Mouse (Mus musculus): ENCODE measurements around the gene Rps3.

Gene Rps3

DNA sequence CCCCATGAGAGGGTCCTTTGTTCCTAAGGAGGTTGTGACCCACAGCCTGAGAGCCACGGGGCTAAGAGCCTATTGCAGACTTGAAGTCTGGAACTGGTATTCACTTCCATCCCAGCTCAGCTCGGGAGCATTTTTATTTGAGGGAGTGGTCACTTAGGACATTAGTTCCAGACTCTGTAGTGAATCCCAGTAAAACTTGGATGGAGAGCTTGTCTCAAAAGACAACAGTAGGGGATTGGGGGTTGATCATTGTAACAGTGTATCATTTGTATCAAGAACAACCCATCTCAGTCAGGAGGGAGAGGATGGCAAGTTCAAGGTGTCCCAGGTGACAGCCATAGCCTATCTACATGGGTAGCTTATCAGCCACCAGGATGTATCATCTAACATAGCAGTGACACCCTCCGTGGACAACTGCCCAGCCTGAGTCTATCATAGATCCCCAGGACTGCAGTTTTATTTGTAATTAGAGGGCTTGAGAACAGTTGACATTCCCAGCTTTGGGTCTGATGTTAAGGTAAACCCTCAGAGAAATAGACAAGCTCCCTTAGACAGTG, 6.9 kb downstream of the Rps3 start:
- DNase-seq (ENCODE audit: low spot score in 2 of 2): no peak

DNA sequence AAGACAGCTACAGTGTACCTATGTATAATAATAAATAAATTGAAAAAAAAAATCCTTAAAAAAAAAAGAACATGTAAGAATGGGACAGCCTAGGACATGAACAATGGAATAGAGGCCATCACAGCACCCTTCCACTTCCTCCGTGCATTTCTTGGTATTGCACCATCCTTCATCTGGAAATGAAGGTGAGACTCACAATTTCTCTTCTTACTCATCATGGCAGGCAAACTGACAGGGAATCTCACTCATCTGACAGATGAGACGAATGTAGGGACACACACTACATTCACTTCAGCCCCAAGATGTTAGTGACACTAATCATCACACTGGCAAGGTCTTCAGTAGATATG, 8.0 kb downstream of the Rps3 start:
- DNase-seq (ENCODE audit: low spot score in 2 of 2): no peak

DNA sequence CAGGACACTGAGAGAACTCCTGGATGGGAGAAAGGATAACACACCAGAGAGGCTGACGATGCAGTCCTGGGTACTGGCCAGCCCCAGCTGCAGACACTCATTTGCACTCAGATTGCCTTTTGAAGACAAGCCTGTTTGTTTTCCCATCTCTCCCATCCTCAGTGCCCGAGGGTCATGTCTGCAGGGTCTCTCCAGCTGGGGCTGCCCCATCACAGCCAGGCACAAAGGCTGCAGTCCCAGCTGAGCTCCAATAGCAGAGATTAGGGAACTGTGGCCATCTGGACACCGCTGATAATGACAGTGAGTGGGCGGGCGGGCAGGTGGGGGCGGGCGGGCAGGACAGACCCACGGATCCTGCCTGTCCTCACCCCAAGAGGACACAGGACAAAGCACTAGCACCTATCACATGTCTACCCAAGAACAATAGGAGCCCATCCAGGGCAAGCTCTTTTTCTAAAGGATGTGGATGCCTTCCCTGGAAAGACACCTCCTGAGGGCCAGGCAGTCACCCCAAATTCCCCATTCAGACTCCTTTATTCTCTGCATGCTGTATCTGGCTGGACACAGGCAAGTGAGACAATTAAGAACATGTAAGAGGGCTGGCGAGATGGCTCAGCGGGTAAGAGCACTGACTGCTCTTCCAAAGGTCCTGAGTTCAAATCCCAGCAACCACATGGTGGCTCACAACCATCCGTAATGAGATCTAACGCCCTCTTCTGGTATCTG, 8.5 kb downstream of the Rps3 start:
- peak in 1 of 2 experiments; percentile 21 for DNase-seq (ENCODE audit: low spot score in 2 of 2)

- no peak for DNase-seq (ENCODE audit: low spot score in 2 of 2)
Measured at GRCm38 (mm10) chr7:99473638-99474407, 9.7 kb downstream of the Rps3 start.

GRCm38 (mm10) chr7:99471578-99471977, 12.0 kb downstream of the Rps3 start:
- no peak for DNase-seq (ENCODE audit: low spot score in 2 of 2)

GRCm38 (mm10) chr7:99469680-99470405, 13.7 kb downstream of the Rps3 start:
- peak in 1 of 2 experiments; percentile 14 for DNase-seq (ENCODE audit: low spot score in 2 of 2)

GRCm38 (mm10) chr7:99468283-99469132, 15.0 kb downstream of the Rps3 start:
- DNase-seq (ENCODE audit: low spot score in 2 of 2): peak; percentile 68 to 71

DNA sequence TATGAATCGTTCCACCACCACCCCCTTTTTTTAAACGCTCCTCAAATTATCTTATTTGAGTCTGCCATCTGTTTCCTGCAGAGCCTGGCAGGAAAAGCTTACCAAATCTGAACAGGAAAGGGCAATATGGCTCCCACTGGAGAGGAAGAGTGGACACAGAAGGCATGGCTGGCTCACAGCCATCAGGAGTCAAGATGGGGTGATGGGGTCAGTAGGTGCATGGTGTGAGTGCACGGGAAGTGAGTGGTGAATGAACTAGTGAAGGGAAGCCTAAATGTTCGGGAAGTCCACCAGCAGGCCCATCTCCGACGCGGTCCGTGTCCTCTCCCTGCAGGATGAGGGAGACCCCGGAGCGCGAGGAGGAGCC, 15.6 kb downstream of the Rps3 start:
- peak in 1 of 2 experiments; percentile 31 for DNase-seq (ENCODE audit: low spot score in 2 of 2)

DNA sequence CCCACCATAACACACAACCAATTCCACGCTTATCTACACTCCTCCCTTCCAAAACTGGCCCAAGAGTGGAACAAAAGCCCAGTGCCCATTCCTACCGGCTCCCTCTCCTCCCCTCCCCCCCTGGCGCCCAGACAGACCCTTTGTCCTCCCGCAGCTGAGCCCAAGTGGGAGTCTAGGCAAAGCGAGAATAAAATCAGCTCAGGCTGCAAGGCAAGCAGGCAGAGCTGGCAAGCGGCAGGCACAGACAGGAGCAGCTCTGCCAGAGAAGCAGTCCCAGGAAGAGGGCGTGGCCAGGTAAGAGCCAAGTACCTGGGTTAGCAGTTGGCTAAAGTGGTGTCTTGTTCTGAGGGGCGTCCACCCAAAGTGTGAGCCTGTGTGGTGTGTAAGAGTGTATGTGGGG, 17.7 kb downstream of the Rps3 start, which contains the start of gene Klhl35:
Gene Klhl35, plus strand, starts transcription at position 194 of the 400 bp plus-strand sequence.
- no peak for DNase-seq (ENCODE audit: low spot score in 2 of 2)

GRCm38 (mm10) chr7:99463120-99463519, 20.4 kb downstream of the Rps3 start:
- no peak for DNase-seq (ENCODE audit: low spot score in 2 of 2)

DNA sequence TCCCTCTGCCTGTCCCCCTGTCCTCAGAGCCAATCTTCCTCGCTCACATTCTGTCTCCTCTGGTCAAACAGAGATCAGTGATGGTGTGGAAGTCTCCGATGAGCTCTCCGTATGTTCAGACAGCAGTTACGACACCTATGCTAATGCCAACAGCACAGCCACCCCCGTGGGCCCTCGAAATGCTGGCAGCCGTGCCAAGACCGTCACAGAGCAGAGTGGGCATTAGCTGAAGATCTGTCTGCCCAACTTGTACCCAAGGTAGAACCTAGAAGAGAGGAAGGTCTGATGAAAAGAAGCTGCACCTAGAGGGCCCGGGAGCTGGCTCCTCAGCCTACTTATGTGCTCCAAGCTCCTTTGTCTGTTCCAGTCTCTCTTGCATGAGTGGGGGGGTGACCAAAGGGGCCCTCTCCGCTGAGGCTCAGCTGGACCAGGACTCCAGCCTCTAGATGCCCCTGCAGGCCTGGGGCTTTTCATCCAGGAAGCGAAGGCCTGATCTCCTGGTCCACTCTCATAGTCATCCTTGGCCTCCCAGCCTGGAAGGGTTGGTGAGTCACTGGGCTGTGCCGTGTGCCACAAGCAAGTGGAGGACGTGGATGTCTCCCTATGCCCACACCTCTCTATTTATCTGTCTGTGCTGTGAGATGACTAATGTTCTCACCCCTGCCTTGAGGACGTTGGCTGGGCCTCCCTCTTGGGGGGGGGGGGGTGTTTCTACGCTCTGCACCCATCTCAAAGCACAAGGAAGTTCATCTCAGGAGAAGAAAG, 23.5 kb downstream of the Rps3 start:
- no peak for DNase-seq (ENCODE audit: low spot score in 2 of 2)

GRCm38 (mm10) chr7:99458849-99459248, 24.7 kb downstream of the Rps3 start:
- no peak for DNase-seq (ENCODE audit: low spot score in 2 of 2)

- no peak for DNase-seq (ENCODE audit: low spot score in 2 of 2)
Measured at GRCm38 (mm10) chr7:99454044-99454443, 29.5 kb downstream of the Rps3 start.

DNA sequence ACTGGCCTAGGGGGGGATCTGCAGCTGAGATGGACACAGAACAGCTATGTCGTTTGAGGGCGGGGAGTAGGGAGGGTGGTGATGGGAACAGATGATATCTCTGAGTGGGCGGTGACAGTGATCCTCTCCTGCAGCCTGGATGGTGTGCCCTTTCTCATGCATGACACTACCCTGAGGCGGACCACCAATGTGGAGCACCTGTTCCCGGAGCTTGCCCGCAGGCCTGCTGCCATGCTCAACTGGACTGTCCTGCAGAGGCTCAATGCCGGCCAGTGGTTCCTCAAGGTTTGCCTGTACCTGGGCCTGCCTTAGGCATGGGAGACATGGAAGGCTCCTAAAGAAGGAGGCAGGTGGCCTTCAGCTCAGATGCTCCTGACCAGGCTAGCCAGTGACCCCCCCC, 30.7 kb downstream of the Rps3 start:
- DNase-seq (ENCODE audit: low spot score in 2 of 2): no peak

DNA sequence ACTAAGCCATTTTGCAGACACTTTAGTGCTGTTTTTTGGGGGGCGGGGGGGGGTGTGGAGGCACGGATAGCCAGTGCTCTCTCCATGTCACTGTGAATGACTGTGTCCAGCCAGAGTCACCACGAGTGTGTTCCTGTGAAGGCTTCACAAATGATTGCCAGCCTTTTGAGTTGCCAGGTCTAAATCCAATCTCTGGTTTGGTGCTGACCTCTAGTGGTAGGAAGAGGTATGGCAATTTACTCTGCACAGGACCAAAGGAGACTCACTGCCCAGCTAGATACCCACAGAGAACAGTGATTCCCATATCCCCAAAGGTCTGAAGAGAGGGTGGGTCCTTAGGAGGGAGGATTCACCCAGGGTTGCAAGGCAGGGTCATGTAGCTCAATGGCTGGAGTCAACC, 32.8 kb downstream of the Rps3 start:
- DNase-seq (ENCODE audit: low spot score in 2 of 2): peak; percentile 60 to 63

- no peak for DNase-seq (ENCODE audit: low spot score in 2 of 2)
Measured at GRCm38 (mm10) chr7:99449751-99450150, 33.8 kb downstream of the Rps3 start.

GRCm38 (mm10) chr7:99449063-99449462, 34.5 kb downstream of the Rps3 start:
- DNase-seq (ENCODE audit: low spot score in 2 of 2): peak; percentile 24 to 29

- no peak for DNase-seq (ENCODE audit: low spot score in 2 of 2)
Measured at GRCm38 (mm10) chr7:99448619-99449018, 34.9 kb downstream of the Rps3 start.

- no peak for DNase-seq (ENCODE audit: low spot score in 2 of 2)
Measured at GRCm38 (mm10) chr7:99447323-99447722, 36.2 kb downstream of the Rps3 start.

DNA sequence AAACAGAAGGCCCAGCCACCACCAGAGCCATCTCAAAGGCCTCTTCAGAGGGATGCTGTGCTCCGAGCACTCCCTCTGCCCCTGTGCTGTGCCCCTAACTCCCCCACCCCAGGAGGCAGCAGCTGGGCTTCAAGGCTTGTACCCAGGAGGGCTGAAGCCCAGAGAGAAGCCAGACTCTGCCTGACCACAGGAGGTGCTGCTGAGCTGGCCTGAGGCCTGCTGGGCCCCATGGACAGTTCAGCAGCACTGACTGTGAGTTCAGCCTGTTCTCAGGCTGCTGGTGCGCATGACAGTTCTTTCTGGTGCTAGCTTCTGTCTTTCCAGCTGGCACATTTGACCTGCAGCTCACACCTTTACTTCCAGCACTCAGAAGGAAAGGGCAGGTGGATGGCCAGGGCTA, 37.7 kb downstream of the Rps3 start:
- DNase-seq (ENCODE audit: low spot score in 2 of 2): no peak

- no peak for DNase-seq (ENCODE audit: low spot score in 2 of 2)
Measured at GRCm38 (mm10) chr7:99444012-99444411, 39.5 kb downstream of the Rps3 start.

All from spleen, postnatal 36 days (tissue).